ENCODE assay signal across 9 mouse cellular contexts in genomic region chr5:142451759-142452158, GRCm38 (mm10). TPM values are rescaled to one million over a fixed set of nuclear protein-coding genes. Genes with fewer than 3 reads are reported as not detected.
DNase-seq lines count a peak whose midpoint lies in the region; ATAC-seq lines count a peak whose summit lies in the region.
"Had no signal": no experiment of that assay in that cellular context is flagged by ENCODE, and none has a peak within 500 bp of the region (broad histone marks: within the 10 kb centered on the region; RNA-seq: fewer than 3 reads in every experiment).

No protein-coding gene starts in this region.

- 0 out of 2 replicates have a peak, but pooled peaks have one; percentile 31 for ATAC-seq in neural tube, embryonic 12.5 days (ENCODE audit: low FRiP score, low read depth)

- no peaks in the 10 kb centered on the region for H3K9me3 ChIP-seq in neural tube, embryonic 12.5 days

- intact Hi-C loops in left cerebral cortex, postnatal 4 days (cut with DNase I), result no loop called here

- no peak overlapping the region for H3K4me3 ChIP-seq in neural tube, embryonic 12.5 days
- H3K4me3 ChIP-seq: myocyte had no signal

- no peaks in the 10 kb centered on the region for H3K27me3 ChIP-seq in neural tube, embryonic 12.5 days (replicated peaks)

- peaks cover 7% of the 10 kb centered on the region; the same call in 1 of the 2 replicates for H3K4me1 ChIP-seq in neural tube, embryonic 12.5 days

- H3K9ac ChIP-seq in neural tube, embryonic 12.5 days, result no peak overlapping the region

- no peak overlapping the region for H3K4me2 ChIP-seq in neural tube, embryonic 12.5 days (replicated peaks)

- H3K36me3 ChIP-seq in neural tube, embryonic 12.5 days, result peaks cover 62% of the 10 kb centered on the region

- 20% methylated on average over 1 of the region's 1 CpGs for WGBS in neural tube, embryonic 12.5 days

- H3K27ac ChIP-seq in neural tube, embryonic 12.5 days, result no peak overlapping the region

- peak; percentile 83 for DNase-seq in kidney, adult 11 months
- DNase-seq in kidney, adult 18-20 months, result no peak
- DNase-seq in brain, adult 2 months (ENCODE audit: low read depth, low spot score), result peak; percentile 76
- peak; percentile 68 for DNase-seq in kidney, postnatal 10 days
- no peak for DNase-seq in layer of hippocampus, postnatal 25 days (ENCODE audit: extremely low spot score in 1 of 2, low spot score in 1 of 2)
- DNase-seq in left cerebral cortex, postnatal 4 days, result no peak
- DNase-seq in adrenal gland, adult 8-10 months, result no peak

RNA-seq across cellular contexts. Expression of gene Ap5z1, which starts 12.0 kb away (rescaled TPM):
- polyA plus RNA-seq in neural tube, embryonic 12.5 days (2016; fragmentation: Nextera tagmentation; extraction: Ambion mirVana), result 15.7 and 17.7 TPM in 2 replicates
- total RNA-seq in layer of hippocampus, postnatal 25 days (2021), result 10 to 100 TPM; 18.6 to 24.1 TPM
- 10 to 100 TPM; 21.9 to 23.2 TPM for total RNA-seq in left cerebral cortex, postnatal 4 days (2021)
- total RNA-seq in adrenal gland, adult 8-10 months (2022), result 10 to 100 TPM; 18.4 to 36.8 (median 26.5) TPM

RNA-seq across cellular contexts. Expression of gene Foxk1, which starts 50.5 kb away (rescaled TPM):
- polyA plus RNA-seq in neural tube, embryonic 12.5 days (2016; fragmentation: Nextera tagmentation; extraction: Ambion mirVana), result 6.2 and 7.2 TPM in 2 replicates
- total RNA-seq in layer of hippocampus, postnatal 25 days (2021), result 10 to 100 TPM; 40.6 to 45.7 TPM
- total RNA-seq in left cerebral cortex, postnatal 4 days (2021), result 10 to 100 TPM; 34.5 to 35.6 TPM
- total RNA-seq in adrenal gland, adult 8-10 months (2022), result 10 to 100 TPM; 24.8 to 30.9 (median 28.3) TPM

Comparison
In these comparisons a context has a peak if more than half of its experiments do, and no peak if none do; other contexts are left out.
1. DNase-seq: peak in kidney, adult 11 months (single experiment), brain, adult 2 months (single experiment) and kidney, postnatal 10 days (single experiment); none in kidney, adult 18-20 months (single experiment), layer of hippocampus, postnatal 25 days (0 of 2), left cerebral cortex, postnatal 4 days (single experiment) and adrenal gland, adult 8-10 months (single experiment).